Mouse (Mus musculus): ENCODE results near the gene Ccdc40.

Gene Ccdc40

DNA sequence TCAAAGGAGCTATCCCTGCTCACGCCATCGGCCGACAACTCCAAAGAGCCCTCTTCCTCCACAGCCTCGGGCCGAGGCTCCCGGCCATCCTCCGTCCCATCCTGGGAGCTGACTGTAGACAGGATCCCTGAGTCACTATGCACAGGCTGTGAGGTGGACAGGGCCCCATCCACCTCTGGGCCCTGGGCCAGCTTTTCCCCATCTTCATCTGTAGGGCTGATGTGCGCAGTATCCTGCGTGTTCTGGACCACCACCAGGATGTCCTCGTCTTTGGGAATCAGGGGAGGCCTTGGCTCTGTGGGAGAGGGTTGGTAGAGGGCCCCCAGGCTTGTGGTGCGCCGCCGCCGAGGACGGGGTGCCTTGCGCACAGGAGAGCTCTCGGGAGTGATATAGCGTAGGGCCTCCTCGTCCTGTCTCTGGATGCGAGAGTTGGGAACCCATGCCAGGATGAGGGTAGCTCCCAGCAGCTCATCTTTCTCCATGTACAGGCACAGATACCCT is 19.5 kb upstream of the Ccdc40 start:
- DNase-seq: peak; percentile 56

DNA sequence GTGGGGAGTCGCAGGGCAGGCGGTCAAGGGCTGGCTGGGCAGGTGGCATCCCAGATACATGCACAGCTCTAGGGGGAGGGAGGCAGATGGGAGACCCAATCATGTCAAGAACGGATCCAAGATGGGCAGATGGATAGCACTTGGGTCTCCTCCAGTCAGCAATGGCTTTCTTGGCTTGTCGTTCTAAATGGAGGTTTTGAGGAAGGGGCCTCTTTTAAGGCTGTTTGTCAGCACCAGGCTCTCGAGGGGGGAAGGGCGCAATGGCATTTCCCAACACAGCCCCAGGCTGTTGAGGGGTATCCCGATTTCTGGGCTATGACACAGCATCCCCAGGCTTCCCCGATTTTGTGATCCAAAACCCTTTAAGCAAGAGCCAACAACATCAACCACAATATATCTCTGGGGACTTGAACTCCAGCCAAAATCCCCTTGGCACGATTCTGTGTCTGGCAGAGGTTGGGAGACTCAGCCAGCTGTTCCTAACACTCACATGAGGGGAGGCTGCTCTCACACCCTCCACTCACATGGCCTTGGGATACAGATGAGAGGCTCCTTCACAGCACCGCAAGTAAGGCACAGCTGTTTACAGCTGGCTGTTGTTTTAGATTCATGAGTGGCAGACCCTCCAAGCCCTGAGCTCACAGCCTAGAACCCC is 18.9 kb upstream of the Ccdc40 start:
- DNase-seq: peak; percentile 75

DNA sequence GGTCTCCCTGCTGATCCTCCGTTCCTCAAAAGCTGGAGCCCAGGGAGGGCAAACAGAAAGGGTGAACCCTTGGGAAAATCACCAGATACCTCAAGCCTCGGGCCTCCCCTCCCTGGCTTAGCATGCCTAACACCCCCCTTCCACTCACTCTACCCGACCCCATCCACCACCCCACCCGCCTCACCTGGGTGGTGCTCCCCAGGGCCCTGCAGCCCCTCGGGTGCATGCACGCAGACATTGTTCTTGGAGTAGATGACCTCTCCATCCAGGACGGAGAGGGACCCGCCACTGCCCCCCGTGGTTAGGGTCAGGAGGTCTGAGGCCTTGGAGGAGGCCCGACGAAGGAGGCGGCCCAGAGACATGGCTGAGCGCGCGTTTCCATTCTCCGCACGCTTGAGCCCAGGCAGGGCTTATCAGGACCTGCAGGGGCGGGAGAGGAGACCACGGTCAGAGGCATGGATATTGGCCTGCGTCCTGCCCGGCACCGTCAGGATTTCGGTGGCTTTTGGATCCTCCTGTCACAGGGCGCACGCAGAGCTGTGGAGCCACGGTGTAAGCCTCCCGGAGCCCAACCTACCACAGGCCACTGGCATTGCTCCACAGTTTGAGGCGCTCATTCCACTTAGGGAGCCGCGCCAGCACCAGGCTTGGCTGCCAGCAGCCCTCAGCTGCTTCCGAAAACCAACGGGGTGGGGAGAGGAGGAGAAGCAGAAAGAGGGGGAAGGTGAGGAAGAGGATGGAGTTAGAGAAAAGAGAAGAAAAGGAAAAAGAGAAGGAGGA is 17.9 kb upstream of the Ccdc40 start:
- DNase-seq: peak; percentile 91

DNA sequence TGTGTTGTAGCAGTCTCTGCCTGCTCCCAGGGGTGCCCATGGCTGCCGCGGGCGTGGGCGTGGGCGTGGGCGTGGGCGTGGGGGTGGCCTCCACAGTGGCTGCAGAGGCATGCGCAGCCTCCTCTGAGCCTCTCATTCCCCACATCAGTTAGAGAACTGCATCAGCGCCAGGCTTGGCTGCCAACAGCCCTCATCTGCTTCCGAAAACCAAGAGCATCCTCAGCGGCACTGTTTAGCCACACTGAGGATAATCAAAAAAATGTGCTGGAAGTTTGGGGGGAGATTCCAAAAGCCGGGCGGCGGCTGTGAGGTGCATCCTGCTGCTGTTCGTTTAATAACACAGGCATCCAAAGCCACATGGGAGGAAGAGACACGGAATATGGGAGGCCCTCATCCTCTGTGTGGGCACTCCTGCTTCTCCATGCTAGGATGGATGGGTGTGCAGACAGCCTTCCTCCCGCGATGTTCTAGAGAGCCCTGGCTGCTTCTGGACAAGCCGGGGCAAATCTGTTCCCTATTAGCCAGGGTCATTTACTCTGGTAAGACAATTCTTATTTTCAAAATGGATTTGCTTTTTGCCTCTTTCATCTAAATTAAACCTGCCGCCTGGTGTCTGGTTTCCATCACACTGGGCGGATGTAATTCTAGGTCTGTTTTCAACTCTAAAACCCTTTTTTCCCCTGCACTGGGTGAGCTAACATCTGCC is 16.6 kb upstream of the Ccdc40 start:
- DNase-seq: no peak

DNA sequence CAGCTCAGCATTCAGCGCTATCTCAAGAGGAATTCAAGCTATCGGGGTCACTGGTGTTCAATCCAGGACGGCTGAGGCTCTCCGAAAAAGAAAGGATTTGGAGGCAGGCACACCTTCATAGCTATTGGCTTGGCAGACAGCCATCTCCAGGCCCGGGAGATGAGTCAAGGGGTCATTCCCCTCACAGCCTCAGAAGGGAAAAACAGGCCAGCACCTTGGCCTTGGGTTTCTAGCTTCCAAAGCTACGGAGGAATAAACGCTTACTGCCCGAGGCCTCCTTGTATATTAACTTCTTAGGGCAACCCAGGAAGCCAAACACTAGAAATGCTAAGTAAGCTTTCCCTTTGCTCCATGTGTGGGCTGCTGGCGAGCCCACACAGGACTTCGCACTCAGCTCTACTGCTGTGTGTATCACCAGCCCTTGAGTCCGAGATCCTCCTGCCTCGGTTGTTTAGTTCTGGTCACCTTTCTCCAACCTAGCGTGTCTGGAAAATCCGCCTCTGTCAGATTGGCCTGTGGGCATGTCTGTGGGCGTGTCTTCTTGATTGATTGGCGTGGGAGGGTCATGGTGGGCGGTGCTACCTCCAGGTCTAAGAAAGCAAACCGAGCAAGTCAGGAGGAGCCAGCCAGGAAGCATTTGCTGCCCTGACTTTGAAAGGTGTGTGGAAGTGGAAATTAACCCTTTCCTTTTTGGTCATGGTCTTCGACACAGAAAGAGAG is 15.0 kb upstream of the Ccdc40 start:
- DNase-seq: no peak

DNA sequence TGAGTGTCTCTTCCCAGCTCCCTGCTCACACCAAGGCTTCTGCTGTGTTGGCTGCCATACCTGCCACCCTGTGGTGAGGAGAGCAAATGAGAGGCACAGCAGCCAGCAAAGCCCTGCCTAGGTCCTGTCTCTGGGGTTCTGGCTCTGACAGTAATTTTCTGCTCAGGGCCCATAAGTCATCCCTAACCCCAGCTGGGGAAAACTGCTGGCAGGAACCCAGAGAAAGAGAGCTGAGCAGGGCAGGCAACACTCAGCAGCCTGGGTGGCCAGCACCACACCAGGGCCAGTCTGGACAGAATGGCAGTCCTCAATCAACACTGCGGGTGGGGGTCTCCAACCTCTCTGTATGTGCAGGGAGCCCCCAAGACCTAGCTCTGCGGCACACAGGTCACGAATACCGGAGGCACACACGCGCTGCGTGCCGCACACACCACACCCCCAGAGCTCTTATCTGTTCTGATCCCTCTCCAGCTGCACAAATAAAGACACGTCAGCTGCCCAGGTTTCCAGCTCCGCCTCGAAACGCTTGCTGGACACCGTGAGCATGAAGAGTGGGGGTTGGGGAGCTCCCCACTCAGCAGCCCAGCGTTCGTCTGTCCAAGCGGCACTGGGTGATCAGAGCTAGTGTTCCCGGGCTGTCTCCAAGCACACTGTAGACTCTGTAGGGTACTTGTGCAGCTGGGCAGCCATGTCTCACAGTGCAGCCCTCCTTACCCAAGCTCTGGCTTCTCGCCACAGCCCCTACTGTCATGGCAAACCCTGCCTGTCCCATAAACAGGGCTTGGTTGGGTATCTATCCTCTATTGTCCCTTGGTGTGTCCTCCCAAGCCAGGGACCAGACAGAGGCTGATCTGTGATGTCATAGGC is 13.1 kb upstream of the Ccdc40 start:
- peak; percentile 66 for DNase-seq

DNA sequence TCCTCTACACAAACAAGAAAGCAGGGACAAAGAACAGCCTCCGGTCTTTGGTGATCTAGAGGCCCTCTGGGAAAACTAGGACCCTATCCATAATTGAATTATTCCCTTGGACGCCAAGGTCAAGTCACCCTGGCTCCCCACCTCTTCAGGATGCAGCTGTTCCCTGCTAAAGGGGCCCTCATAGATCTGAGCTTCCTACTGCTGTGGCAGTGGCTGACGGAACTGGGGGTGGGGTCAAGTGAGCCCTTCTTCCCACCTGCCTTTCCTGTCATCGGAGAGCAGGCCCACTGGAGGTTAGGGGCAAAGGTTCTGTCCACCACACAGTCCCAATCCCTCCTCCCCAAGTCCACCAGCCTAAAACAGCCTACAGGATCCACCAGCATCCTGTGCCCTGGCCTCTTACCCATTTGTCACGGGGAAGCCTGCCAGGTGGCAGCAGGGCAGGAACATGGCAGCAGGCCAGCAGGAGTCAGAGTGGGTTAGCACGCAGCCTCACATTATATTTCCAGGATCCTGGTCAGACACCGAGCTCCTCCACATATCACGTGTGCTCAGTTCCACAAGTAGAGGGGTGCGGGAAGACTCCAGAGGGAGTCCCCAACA is 12.4 kb upstream of the Ccdc40 start:
- peak; percentile 93 for DNase-seq

DNA sequence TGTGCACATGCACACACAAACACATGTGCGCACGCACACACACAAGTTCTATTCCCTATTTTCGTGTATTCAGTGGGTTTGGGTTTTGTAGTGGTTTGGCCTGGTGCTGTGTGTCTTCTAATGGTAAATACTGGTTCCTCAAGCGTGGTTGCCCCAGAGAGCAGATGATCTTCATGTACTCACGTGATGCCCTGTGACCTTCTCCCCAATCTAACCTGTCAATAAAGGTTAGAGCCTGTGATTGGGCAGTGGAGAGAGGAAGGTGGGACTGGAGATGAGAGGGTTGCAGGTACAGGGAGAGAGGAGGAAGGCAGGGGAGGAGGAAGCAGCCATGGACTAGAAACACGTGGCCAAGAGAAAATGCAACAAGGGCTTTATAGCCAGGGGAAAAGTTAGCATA is 10.5 kb upstream of the Ccdc40 start:
- no peak for DNase-seq

DNA sequence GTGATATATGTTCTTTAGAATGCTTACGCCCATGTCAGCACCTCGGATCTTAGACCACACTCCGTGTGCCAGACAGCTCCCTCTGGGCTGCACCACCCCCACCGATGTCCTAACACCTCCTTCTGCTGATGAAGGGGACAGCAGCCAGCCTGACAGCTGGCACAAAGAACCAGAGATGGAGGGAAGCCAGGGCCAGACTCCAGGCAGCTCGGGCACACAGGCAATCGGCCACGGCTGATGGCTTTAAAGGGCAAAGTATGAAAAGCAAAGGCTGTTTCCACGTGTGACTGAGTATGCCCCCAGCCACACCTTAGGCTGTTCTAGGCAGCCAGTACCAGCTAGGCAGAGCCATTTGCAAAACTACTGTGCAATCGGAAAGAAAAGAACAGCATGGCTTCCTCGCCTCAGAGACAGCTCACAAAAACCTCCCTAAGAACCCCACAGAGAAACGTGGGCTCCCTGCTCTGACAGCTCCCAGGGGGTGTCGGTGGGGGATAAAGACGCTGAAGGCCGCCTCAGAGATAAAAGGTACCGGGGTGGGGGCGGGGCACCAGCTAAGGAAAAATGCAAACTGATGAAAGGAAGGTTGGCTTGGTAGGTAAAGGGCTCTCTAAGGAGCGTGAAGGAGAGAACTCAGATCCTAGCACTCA is 8.4 kb upstream of the Ccdc40 start:
- DNase-seq: peak; percentile 92

DNA sequence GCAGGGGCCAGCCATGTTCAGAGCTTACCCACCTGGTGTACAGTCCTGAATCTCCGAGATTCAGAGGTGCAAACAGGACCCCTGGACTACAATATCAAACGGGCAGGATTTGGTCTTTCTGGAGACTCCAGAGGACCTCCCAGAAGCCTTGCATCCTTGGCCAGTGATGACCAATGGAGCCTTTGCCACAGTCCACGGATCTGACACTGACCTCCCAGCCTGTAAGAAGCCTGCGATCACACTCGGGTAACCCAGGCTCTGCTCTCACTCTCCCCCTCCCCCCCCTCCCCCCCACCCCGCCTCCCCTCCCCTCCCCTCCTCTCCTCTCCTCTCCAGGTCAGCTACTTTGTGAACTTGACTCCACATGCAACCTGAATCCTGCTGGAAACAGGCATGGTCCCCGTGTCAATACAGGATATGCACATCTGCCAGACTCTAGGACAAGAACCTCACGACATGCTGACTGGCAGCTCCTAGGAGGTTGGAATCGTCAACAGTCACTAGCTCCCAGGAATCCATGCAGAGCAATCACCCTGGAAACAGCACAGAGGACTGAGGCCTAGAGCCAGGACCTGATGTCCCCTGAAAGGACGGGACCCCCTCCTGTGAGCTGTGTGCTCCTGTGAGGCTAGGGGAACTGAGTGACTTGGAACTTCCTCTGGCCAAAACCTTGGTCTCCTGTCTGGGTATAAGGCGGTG is 6.4 kb upstream of the Ccdc40 start:
- DNase-seq: no peak

DNA sequence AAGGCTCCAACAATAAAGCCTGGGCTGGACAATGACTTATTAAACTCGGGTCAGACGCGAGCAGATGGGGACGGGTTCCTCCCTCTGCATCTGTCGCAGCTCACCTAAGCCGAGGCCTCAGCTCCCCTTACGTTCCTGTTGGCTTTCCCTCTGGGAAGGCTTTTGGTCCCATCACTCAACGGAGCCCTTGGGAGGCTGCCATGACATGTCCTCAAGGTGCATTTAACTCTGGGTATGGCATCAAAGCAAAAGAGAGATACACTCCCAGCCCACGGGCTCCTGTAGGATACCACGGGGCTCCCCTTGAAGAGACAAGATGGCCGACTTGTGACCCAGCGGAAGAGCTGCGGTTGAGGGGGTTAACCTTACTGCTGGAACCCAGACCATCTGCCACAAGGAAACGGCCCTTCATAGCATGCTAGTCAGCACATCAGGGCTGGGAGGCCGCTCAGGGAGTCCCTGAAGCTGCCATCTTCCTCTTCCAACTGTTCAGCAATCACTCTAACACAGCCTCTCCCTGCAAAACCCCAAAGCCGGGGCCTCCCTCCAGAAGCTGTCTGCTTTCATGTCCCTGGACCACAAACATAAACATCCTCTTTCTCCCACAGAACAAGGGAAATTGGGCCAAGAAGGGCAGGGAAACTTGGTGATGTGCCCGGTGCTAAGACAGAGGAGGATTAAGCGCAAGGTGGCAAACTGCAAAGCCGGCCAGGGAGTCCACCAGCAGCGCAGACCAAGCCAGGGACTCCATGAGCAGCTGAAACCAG is 5.1 kb upstream of the Ccdc40 start:
- DNase-seq: no peak

DNA sequence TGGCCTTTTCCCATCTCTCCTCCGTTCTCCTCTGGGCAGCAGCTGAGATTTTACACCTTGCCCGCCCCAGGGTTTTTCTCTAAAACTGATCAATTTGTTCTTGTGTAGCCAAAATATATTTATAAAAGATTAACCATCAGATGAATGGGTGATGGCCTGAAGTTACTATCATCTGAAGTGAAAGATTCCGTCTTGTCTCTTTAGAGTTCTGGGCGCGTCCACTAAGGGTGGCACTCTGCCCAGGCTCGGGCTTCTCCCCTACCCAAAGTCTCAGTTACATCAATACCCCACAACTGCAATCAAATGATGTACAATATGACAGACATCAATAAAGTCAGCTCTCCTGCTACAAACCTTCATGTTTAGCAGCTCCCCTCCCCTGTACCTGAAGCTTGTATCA is 3.4 kb upstream of the Ccdc40 start:
- DNase-seq: no peak

DNA sequence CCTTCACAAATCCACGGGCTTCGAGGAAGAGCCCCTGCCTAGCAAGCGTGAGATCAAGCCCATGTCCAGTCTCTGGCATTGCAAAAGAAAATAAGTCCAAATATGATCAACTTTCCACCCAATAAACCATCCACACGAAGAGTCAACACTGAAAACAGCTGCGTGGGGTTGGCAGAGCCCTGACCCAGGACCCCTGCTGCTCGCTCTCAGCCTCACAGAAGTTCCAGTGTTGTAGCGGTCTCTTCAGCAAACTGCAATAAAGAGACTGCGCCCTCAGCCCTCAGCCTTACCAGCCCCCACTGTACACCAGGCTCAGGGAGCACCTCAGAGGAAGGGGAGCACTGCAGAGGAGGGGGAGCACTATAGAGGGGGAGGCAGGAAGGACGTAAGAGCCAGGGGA is 2.7 kb upstream of the Ccdc40 start:
- DNase-seq: no peak

DNA sequence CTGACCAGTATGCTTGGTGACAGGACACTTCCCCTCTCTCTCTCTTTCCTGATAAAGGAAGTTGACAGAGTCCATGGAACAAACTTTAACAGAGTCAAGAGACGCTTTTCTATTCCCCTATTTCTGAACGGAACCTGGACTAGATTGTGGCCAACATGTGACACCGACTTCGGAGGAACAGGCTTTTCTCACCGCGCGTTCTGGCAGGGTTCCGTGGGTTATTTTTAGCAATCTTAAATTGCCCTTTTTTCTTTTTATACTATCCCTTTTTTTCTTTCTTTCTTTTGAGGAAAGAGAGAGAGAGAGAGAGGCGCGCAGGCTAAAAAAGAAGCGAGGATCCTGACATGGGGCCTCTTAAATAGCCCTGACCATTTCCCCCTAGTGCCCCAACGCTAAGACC is 781 bp upstream of the Ccdc40 start:
- no peak for DNase-seq

DNA sequence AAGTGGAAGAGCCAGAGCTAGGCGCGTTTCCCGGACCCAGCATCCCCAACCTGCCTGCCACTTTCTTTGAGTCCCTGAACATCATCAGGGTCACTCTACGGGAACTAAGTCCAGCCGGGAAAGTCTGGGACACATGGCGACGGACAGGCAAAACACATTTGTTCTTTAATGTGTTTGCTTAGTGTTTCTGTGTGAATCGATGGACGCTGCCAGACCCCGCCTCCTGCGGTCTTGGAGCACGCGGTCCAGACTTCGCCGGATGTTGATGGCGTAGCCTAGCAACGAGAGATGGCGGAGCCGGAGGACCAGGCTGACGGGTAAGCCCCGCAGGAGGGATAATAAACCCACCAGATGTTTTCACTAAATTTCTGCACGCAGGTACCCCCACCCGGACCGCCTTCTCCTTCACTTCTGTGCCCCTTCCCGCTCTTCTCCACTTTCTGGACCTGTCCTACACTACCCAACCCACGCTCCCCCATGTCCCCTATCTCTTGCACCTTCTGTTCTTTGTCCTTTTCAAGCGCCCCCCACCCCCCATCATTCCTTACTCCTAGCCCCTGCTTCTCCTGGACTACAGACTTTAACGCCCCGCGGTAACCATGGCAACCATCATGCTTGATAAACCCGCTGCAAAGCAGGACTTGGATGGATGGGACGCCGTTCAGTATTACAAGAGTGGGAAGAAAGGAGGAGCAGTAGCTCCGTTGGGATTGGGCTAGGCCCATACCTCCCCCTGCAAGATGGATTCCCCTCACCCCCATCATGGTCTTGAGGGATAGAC is 664 bp downstream of the Ccdc40 start:
- no peak for DNase-seq

DNA sequence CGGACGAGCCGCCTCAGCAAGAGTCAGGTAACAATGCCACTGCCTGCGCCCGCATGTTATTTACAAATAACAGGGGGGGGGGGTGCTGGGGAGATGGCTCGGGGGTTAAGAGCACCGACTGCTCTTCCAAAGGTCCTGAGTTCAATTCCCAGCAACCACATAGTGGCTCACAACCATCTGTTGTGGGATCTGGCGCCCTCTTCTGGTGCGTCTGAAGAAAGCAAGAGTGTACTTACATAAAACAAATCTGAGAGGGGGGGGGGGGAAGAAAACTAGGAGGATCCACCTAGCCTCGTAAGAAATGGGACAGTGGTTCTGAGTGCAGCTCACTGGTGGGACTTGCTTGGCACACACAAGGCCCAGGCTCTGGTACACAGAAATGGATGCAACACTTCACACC is 6.4 kb downstream of the Ccdc40 start:
- no peak for DNase-seq

DNA sequence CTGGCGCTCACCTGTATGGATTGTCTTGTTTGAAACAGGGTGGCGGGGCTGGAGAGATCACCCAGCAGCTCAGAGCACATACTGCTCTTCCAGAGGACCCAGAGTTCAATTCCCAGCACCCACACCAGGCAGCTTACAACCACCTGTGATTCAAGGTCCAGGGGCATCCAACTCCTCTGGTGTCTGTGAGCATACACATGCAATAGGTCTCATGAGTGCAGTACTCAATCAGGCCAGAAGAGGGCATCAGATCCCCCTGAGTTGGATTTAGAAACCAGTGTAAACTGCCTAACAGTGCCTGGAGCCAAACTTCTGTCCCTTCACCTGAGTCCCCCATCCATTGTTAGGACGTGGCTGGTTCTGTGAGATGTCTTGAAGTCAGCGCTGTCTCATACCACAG is 7.2 kb downstream of the Ccdc40 start:
- DNase-seq: no peak

DNA sequence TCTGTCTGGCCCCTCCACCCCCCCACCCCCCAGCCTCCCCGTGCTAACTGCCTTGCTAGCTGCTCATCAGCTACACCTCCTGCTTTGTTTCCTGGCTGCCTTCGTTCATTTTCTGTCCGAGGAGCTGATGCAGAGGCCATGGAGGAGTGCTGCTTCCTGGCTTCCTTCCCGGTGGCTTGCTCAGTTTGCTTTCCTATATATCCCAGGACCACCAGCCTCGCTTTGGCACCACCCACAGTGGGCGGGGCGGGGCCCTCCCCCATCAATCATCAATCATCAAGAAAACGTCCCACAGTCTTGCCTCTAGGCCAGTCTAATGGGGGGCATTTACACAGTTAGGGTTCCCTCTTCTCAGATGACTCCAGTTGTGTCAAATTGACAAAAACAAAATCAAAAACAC is 8.0 kb downstream of the Ccdc40 start:
- DNase-seq: no peak

DNA sequence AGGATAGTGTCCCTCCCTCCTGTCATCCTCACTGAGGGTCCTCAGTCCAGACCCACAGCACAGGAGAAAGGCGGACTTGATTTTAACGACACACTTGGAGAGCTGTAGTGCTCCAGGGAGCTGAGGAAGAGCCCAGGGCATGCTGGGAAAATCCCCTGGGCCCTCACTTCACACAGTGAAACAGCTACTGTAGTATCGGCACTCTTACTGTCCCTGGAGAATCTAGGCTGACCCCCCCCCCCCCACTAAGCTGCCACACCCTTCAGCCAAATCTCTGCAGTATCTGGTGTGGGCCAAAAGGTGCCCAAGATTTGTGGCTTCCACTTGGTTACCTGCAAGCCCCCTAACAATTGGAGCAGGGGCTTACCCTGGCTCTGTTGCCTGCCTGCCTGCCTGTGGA is 8.6 kb downstream of the Ccdc40 start:
- no peak for DNase-seq
